Mouse (Mus musculus) hindbrain, embryonic 15.5 days (tissue): ENCODE data around the gene Pkp2. TPM values are rescaled to one million over a fixed set of nuclear protein-coding genes. Genes with fewer than 3 reads are reported as not detected.

Experiments used
- ATAC-seq: fragments of 200-750 bp; cut with Nextera tagmentation; 2 replicates; pipeline ENCODE4 v1.8.0; 2017; ENCODE audit warnings: low read depth, moderate number of reproducible peaks, moderate TSS enrichment; ENCODE audit not compliant: low FRiP score
- H3K27ac ChIP-seq: fragments of 300-500 bp; sonication (generic); replicated peaks from 2 replicates; pipeline ENCODE4 v1.5.1; 2015; ENCODE audit warnings: mild to moderate bottlenecking, inconsistent platforms
- H3K27me3 ChIP-seq: fragments of 300-500 bp; sonication (generic); 2 replicates; pipeline ENCODE4 v1.6.1; 2015; ENCODE audit warnings: control low read depth, inconsistent platforms
- H3K36me3 ChIP-seq: fragments of 300-500 bp; sonication (generic); 2 replicates; pipeline ENCODE4 v1.6.1; 2015; ENCODE audit warnings: control low read depth, inconsistent platforms
- H3K4me1 ChIP-seq: fragments of 300-500 bp; sonication (generic); replicated peaks from 2 replicates; pipeline ENCODE4 v1.6.1; 2015; ENCODE audit warnings: control low read depth, inconsistent platforms
- H3K4me2 ChIP-seq: fragments of 300-500 bp; sonication (generic); 2 replicates; pipeline ENCODE4 v1.6.1; 2015; ENCODE audit warnings: moderate library complexity, mild to moderate bottlenecking, inconsistent platforms
- H3K4me3 ChIP-seq: fragments of 300-500 bp; sonication (generic); 2 replicates; pipeline ENCODE4 v1.5.1; 2015; ENCODE audit warnings: mild to moderate bottlenecking, inconsistent platforms
- H3K9ac ChIP-seq: fragments of 300-500 bp; sonication (generic); 2 replicates; pipeline ENCODE4 v1.6.1; 2015; ENCODE audit warnings: inconsistent platforms
- H3K9me3 ChIP-seq: fragments of 300-500 bp; sonication (generic); 2 replicates; pipeline ENCODE4 v1.6.1; 2016; ENCODE audit warnings: control low read depth, inconsistent platforms
- WGBS: fragments of 180-500 bp; shearing (Covaris S2); methylation state at CpG from one replicate; pipeline ENCODE4 v1.1.7; 2015; 5-methylcytosine and 5-hydroxymethylcytosine counted together
- polyA plus RNA-seq: library from polyadenylated mRNA; unstranded; fragments of >200 nt; fragmentation: Nextera tagmentation; extraction: Ambion mirVana; gene quantifications from 2 replicates; pipeline ENCODE4 v1.2.1, GENCODE M21; 2015

The Pkp2 gene
- polyA plus RNA-seq, 1 experiment from 2014 or later = 1.0 TPM

DNA sequence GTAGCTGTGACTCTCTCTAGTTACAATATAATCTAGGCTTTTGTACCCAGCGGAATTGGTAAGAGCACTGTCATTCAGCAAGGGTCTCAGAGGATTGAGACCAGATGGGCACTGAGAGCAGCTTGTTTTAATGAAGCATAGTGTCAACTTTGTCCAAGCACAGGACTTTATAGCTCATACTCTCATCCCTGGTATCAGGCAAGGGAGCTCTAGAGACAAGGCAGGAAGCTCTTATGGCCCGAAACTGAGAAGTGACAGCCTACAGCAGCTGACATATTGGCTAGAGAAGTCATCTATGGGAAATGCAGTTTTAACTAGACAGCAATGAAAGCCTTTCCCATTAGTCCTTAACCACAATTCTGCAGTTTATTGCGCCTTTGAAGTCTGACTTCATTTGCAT, 59.9 kb downstream of the Pkp2 start:
- WGBS = 31% methylated on average over 3 of the region's 3 CpGs
- no peak for ATAC-seq
- Histone ChIP-seq H3K4me3 (no peak overlapping the region), H3K36me3 (no peaks in the 10 kb centered on the region), H3K4me2 (no peak overlapping the region), H3K27ac (no peak overlapping the region), H3K9ac (no peak overlapping the region), H3K4me1 (no peaks in the 10 kb centered on the region), H3K9me3 (no peaks in the 10 kb centered on the region), H3K27me3 (no peaks in the 10 kb centered on the region)

DNA sequence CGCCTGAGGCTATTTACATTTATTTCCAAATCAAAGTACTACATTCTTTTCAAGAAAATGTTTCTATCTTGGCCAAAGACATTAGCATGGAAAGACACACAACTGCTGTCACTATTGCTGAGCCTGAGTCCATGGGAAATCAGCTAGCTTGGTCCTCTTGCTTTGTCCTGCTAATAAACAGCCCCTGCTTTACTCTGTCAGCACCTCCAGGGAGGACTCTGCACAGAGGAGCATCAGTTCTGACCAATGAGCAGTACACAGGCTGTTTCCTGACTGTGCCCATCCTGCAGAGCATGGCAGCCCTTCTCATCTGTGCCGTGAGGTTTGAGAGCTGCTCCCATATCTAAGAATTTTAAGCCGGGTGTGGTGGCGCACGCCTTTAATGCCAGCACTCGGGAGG, 60.6 kb downstream of the Pkp2 start:
- Histone ChIP-seq H3K27ac (no peak overlapping the region), H3K4me2 (no peak overlapping the region), H3K4me3 (no peak overlapping the region), H3K4me1 (no peaks in the 10 kb centered on the region), H3K27me3 (no peaks in the 10 kb centered on the region), H3K36me3 (no peaks in the 10 kb centered on the region), H3K9ac (no peak overlapping the region), H3K9me3 (no peaks in the 10 kb centered on the region)
- 88% methylated on average over 6 of the region's 6 CpGs for WGBS
- ATAC-seq = no peak

DNA sequence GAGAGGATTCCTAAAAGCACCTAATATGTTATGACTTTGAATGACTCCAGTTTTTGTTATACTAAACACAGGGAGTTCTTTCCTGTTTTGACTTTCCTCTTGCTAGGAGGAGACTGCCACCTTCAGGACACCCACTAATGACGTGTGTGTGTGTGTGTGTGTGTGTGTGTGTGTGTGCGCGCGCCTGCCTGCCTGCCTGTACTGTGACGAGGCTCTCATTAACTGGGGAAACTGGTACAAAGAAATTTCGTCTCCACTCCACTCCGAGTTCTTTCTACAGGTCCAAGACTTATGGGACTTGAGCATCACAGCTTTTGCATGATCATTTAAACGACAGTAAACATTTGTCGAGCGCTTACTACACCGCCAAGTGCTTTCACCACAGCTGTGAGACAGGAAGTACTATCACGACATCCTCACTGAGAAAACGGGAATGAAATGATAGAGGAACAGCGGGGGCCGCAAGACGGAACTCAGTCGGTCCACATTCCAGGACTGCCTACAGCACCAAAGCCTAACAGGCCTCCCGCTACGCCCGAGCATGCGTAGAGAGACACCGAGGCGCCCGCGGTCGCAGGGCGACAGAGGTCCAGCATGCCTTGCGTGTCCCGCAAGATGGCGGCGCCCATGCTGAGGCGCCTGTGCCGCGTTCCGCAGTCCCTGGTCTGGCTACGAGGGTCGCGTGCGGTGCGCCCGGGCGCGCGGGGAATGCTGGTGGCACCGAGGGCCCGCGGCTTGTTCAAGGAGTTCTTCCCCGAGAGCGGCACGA, 89.4 kb downstream of the Pkp2 start, which contains the start of gene Yars2:
Gene Yars2 (plus strand): TSS at position 597 of the 769 bp plus-strand sequence.
- Histone ChIP-seq H3K9me3 (no peaks in the 10 kb centered on the region), H3K9ac (peak within 1 kb of the TSS; percentile 64), H3K4me1 (peaks cover 20% of the 10 kb centered on the region), H3K27ac (peak within 1 kb of the TSS; percentile 93), H3K4me2 (peak within 1 kb of the TSS; percentile 86), H3K4me3 (peak within 1 kb of the TSS; percentile 88), H3K27me3 (no peaks in the 10 kb centered on the region), H3K36me3 (peaks cover 14% of the 10 kb centered on the region)
- ATAC-seq = peak; percentile 99
- under 1% methylated on average over 45 of the region's 50 CpGs for WGBS

DNA sequence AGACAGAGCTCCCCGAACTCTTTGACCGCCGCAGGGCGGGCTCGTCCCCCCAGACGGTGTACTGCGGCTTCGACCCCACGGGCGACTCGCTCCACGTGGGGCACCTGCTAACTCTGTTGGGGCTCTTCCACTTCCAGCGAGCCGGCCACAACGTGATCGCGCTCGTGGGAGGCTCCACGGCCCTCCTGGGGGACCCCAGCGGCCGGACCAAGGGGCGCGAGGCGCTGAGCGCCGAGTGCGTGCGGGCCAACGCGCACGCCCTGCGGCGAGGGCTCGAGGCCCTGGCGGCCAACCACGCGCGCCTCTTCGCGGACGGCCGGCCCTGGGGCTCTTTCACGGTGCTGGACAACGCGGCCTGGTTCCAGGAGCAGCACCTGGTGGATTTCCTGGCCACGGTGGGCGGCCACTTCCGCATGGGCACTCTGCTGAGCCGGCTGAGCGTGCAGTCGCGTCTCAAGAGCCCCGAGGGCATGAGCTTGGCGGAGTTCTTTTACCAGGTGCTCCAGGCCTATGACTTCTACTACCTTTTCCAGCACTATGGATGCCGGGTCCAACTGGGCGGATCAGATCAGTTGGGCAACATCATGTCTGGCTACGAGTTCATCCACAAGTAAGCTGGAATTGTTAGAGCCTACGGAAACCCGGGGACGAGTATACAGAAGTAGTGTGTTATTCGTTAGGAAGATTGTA, 90.2 kb downstream of the Pkp2 start:
- H3K4me3 ChIP-seq = peak overlapping the region; percentile 88
- WGBS = under 1% methylated on average over 49 of the region's 61 CpGs
- peak; percentile 84 for ATAC-seq

DNA sequence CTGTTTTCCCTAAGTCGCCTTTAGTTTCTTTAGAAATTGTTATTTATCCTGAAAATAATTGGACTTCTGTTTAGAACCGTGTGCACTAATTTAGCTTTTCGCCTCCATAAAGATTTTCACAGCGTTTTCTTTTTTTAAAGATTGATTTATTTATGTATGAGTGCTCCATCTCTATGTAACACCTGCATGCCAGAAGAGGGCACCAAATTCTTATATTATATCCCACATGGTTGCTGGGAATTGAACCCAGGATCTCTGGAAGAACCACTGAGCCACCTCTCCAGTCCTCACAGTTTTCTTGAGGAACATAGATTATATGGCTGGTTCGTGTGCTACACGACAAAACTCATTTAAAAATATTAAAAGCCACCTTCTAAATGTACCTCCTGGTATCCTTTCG, 90.8 kb downstream of the Pkp2 start:
- no peak for ATAC-seq
- Histone ChIP-seq H3K4me1 (peaks cover 20% of the 10 kb centered on the region), H3K9ac (peak overlapping the region; percentile 64), H3K27ac (peak overlapping the region; percentile 93; the same call in 1 of the 2 replicates), H3K9me3 (no peaks in the 10 kb centered on the region), H3K36me3 (peaks cover 19% of the 10 kb centered on the region), H3K4me2 (peak overlapping the region; percentile 86), H3K4me3 (peak overlapping the region; percentile 88), H3K27me3 (no peaks in the 10 kb centered on the region)
- 21% methylated on average over 7 of the region's 7 CpGs for WGBS

More for the DNA sequence above, 90.2 kb downstream of the Pkp2 start:
- Histone ChIP-seq H3K9me3 (no peaks in the 10 kb centered on the region), H3K9ac (peak overlapping the region; percentile 64), H3K27ac (peak overlapping the region; percentile 93), H3K4me1 (peaks cover 20% of the 10 kb centered on the region), H3K4me2 (peak overlapping the region; percentile 86), H3K27me3 (no peaks in the 10 kb centered on the region), H3K36me3 (peaks cover 17% of the 10 kb centered on the region)

DNA sequence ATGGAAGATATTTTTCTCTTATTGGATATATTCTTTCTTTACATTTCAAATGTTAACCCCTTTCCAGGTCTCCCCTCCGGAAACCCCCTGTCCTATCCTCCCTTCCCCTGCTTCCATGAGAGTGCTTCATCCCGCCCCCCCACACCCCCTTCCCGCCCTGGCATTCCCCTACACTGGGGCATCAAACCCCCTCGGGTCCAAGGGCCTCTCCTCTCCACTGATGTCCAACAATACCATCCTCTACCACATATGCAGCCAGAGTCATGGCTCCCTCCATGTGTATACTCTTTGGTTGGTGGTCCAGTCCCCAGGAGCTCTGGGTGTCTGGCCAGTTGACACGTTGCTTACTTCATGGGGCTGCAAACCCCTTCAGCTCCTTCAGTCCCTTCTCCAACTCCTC, 98.2 kb downstream of the Pkp2 start:
- 91% methylated on average over 5 of the region's 5 CpGs for WGBS

More for the DNA sequence above, 98.2 kb downstream of the Pkp2 start:
- Histone ChIP-seq H3K4me1 (no peaks in the 10 kb centered on the region), H3K36me3 (peaks cover 56% of the 10 kb centered on the region), H3K27me3 (no peaks in the 10 kb centered on the region), H3K9ac (no peak overlapping the region), H3K4me2 (no peak overlapping the region), H3K9me3 (no peaks in the 10 kb centered on the region), H3K27ac (no peak overlapping the region), H3K4me3 (no peak overlapping the region)
- no peak for ATAC-seq

Other genes starting within 250 kb of the Pkp2 start
- gene Yars2, start 89.6 kb downstream of the Pkp2 start, polyA plus RNA-seq = 32.4 and 32.5 TPM in 2 replicates
- gene Dnm1l, start 145.6 kb downstream of the Pkp2 start, polyA plus RNA-seq = 104 and 106 TPM in 2 replicates